Mouse (Mus musculus): Measurements from ENCODE around the gene Krtcap2.

- TF ChIP-seq CTCF (IDR thresholded peaks at IDR 0.05; ENCODE audit: borderline replicate concordance, control insufficient read depth, extremely low read depth, insufficient read depth, low read length, poor library complexity) (no peak), POLR2A (IDR thresholded peaks at IDR 0.05; ENCODE audit: control insufficient read depth, extremely low read depth, insufficient read depth, low read length, poor library complexity) (no peak)
These were observed 33.6 kb downstream of the Krtcap2 start for GRCm38 (mm10) chr3:89279153-89279890.

Measured in thymus, adult 2 months (tissue).